Mouse (Mus musculus) c-Kit-positive CD71-positive TER-119-negative erythroid progenitor cells, embryonic 14.5 days (primary cell): Measurements from ENCODE around the gene Serpina1a.
"Not testable (repeated sequence)": the region's sequence is repeated elsewhere in the genome, so short reads cannot be mapped to it uniquely, and the experiment has no call there.

Experiments used
- DNase-seq: peaks from one replicate; pipeline ENCODE4 v3.0.0-alpha.2; 2013; ENCODE audit warnings: low read depth

Gene Serpina1a

DNA sequence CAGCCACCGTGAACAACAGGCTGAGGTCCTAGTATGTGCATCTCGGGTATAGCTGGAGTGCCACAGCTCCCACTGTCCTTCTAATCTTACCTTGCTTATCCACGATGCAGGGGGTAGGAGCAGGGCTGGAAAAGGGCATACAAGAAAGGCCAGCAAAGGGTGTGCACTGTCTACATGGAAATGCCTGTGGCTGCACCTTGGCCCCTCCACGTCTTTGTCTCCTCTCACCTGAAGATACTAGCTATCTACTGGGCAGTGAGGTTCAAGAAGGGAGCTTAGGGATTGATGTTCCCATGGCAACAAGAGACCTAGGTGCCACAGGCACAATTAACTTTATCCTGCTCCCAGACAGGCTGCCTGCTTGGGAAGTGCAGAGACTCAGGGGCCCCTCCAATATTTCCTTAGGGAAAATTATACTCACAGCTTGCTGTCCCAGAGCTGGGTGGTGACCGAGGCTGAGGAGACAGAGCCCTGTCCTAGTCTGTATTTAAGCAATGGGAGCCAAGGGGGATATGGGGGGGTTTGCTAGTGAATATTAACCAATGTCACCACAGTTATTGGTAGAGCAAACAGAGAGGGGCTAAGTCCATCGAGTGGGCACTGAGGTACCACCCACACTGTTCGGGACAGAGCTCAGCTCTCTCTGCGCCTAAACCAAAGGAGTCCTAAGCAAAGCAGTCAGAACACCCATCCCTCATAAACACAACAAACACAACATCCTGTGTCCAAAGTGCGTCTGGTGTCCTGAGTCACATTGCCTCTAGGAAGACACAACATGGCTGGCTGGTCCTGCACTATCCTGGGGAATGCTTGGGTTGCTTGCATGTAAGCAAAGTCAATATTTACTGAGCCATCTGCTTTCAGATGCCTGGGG lies at the start of gene Serpina1a:
Gene Serpina1a, minus strand, starts transcription at position 462 of the 874 bp plus-strand sequence.
- DNase-seq, result not testable (repeated sequence)

DNA sequence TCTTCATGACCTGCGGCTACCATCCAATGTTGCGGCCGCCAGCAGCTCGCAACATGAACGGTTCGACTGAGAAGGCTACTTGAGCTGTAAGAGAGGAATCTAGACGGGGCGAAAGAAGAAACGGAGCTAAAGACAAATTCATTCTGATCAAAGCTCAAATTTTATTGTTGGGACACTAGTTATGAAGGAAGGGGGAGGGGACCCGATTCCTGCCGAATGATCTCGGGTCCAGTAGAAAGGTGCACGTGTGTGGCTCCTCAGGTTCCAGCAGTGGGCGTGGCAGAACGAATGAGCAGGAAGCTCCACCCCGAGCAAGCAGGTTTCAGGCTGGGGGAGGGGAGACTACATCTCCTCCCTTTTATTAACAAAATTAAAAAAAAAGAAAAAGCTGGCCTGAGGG lies 45.8 kb upstream of the Serpina1a start:
- DNase-seq, result not testable (repeated sequence)

DNA sequence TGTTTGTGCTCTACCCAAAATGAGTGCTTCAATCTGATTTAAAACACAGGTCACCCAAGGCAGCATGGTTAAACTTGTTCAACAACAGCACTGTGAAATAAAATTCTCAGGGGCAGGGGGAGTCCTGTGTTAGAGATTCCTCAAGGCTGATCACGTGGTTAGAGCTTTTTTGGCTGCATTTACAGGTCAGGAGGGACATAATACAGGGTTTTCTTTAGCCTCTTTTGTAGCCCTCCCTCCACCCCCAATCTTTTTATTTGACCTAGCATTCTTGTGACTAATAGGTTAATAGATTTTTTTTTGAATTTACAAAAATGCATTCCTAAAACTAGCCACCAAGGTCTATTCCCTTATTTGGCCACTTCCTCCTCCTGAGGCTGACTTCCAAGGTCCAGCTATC lies 44.4 kb upstream of the Serpina1a start:
- not testable (repeated sequence) for DNase-seq

DNA sequence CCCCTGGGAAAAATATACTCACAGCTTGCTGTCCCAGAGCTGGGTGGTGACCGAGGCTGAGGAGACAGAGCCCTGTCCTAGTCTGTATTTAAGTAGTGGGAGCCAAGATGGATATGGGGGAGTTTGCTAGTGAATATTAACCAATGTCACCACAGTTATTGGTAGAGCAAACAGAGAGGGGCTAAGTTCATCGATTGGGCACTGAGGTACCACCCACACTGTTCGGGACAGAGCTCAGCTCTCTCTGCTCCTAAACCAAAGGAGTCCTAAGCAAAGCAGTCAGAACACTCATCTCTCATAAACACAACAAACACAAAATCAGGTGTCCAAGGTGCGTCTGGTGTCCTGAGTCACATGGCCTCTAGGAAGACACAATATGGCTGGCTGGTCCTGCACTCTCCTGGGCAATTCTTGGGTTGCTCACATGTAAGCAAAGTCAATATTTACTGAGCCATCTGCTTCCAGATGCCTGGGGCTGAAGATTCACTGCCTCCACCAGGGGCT lies 41.5 kb upstream of the Serpina1a start, which contains the start of gene Serpina1c:
Gene Serpina1c, minus strand, starts transcription at position 51 of the 504 bp plus-strand sequence.
- DNase-seq, result not testable (repeated sequence)

DNA sequence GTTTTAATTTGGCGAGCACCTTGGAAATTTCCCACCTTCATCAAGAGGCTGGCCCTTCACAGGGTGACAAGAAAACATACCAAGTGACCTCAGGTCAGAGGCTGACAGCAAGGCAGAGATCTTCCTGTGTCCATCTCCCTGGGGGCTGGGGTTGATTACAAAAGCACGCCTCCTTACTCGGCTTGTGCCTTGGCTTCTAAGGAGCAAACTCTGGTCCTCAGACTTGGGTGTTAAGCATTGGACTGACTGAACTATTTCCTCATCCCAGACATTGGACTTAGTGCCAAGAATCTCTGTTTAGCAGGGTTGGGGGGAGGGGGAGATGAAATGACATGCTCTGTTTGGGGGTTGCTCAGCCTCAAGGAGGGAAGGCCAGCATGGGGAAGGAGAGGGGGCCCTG lies 38.6 kb upstream of the Serpina1a start:
- DNase-seq, result not testable (repeated sequence)

DNA sequence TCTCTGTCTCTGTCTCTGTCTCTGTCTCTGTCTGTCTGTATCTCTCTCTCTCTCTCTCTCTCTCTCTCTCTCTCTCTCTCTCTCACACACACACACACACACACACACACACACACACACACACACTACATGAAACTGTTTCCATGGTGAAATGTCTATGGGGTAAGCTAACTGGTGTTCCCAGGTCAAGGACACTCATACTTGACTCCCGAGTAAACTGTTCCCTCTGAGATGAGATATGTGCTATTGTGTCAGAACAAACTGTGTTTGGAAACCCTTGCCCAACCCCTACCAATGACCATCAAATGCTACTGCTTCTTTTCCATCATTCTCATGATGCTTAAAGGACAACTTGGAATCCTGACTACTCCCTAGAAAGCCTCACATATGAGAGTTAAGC lies 3.5 kb upstream of the Serpina1a start:
- DNase-seq, result not testable (repeated sequence)

DNA sequence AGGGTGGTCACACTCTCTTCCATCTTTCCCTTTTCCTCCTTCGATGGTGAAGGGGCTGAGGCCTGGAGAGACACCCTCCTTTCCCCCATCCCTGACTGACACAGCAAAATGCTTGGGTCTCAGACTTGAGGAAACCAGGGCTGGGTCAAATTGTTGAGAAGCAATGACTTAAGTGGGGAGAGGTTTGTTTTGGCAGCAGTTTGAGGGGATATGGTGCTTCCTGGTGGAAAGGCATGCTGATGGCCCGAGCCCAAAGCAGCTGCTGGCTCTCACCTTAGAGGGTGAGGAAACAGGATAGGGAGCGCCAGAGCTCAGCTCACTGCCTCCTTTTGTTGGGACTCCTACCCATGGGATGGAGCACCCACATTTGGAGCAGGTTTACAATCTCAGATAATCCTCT lies 2.4 kb downstream of the Serpina1a start:
- no peak for DNase-seq

DNA sequence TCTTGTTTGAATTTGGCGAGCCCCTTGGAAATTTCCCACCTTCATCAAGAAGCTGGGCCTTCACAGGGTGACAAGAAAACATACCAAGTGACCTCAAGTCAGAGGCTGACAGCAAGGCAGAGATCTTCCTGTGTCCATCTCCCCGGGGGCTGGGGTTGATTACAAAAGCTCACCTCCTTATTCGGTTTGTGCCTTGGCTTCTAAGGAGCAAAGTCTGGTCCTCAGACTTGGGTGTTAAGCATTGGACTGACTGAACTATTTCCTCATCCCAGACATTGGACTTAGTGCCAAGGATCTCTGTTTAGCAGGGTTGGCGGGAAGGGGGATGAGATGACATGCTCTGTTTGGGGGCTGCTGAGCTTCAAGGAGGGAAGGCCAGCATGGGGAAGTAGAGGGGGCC lies 2.8 kb downstream of the Serpina1a start:
- DNase-seq, result not testable (repeated sequence)

DNA sequence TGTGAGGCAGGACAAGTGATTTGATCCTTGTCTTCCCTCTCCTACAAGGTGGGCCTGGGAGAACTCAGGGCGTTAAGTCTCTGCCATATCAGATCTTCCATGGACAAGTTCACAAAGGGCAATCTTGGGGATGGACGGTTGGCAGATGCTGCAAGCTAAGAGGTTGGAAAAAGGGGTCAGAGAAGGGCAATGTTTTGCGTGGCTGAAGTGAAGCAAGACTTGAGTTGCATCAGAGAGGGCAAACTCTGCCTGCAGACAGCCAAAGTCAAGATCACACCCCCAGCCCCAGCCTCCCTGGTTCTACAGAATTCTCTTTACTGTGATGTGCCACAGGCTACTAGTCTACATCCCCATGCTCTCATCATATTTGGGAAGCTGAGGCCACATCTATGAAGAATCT lies 3.8 kb downstream of the Serpina1a start:
- not testable (repeated sequence) for DNase-seq

DNA sequence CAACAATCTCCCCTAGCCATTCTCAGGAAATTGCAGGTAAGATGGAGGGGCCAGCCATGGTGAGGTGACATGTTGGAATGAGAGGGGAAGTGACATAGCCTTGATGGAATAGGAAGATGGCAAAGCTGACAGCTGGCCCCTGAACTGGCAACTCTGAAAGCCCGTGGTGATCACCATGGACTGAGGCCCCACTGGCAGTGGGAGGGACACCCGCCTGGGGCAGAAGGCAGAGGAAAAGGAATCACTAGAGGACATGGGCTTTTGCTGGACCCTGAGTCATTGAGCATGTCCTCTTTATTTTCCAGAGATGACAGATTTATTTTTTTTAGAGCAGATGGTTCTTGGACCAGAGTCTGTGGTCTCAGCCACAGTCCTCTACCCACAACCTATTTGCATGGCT lies 10.3 kb downstream of the Serpina1a start:
- not testable (repeated sequence) for DNase-seq

DNA sequence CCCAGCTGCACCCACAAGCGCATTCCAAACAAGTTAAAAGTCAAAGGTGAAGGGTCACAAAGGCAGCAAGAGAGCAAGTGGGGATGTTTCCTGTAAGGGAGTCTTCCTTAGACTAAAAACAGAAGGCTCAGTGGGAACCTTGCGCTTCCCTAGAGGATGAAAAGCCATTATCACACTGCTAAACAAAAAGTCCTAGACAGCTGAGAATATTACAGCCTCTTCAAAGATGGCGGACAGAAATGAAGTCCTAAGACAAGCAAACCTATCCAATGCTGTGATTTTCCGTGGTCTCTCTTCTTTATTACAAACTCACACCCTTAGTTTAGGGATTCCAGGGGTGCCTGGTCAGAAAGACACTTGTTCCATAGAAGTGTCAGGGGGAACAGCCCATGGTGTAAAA lies 33.1 kb downstream of the Serpina1a start, which contains the start of gene Serpina1b:
Gene Serpina1b, minus strand, starts transcription at position 101 of the 400 bp plus-strand sequence.
- DNase-seq, result not testable (repeated sequence)

DNA sequence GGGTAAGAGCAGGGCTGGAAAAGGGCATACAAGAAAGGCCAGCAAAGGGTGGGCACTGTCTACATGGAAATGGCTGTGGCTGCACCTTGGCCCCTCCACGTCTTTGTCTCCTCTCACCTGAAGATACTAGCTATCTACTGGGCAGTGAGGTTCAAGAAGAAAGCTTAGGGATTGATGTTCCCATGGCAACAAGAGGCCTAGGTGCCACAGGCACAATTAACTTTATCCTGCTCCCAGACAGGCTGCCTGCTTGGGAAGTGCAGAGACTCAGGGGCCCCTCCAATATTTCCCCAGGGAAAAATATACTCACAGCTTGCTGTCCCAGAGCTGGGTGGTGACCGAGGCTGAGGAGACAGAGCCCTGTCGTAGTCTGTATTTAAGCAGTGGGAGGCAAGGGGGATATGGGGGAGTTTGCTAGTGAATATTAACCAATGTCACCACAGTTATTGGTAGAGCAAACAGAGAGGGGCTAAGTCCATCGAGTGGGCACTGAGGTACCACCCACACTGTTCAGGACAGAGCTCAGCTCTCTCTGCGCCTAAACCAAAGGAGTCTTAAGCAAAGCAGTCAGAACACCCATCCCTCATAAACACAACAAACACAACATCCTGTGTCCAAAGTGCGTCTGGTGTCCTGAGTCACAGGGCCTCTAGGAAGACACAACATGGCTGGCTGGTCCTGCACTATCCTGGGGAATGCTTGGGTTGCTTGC lies 35.5 kb downstream of the Serpina1a start:
- DNase-seq, result not testable (repeated sequence)

DNA sequence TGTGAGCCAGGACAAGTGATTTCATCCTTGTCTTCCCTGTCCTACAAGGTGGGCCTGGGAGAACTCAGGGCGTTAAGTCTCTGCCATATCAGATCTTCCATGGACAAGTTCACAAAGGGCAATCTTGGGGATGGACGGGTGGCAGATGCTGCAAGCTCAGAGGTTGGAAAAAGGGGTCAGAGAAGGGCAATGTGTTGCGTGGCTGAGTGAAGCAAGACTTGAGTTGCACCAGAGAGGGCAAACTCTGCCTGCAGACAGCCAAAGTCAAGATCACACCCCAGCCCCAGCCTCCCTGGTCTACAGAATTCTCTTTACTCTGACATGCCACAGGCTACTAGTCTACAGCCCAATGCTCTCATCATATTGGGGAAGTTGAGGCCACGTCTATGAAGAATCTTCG lies 39.5 kb downstream of the Serpina1a start:
- not testable (repeated sequence) for DNase-seq
